Mouse (Mus musculus) intestine, postnatal 0 days (tissue): ENCODE results near the gene Prr5. TPM values are rescaled to one million over a fixed set of nuclear protein-coding genes. Genes with fewer than 3 reads are reported as not detected.

Source experiments
- ATAC-seq: fragments of 200-750 bp; cut with Nextera tagmentation; 2 replicates; pipeline ENCODE4 v1.8.0; 2017; ENCODE audit warnings: mild to moderate bottlenecking, moderate TSS enrichment, moderate library complexity
- H3K27ac ChIP-seq: fragments of 300-500 bp; sonication (generic); 2 replicates; pipeline ENCODE4 v1.5.1; 2014; ENCODE audit warnings: mild to moderate bottlenecking, low read depth, low read length, moderate library complexity
- H3K27me3 ChIP-seq: fragments of 300-500 bp; sonication (generic); replicated peaks from 2 replicates; pipeline ENCODE4 v1.6.1; 2014; ENCODE audit warnings: low read length, mixed read lengths; ENCODE audit not compliant: control insufficient read depth, insufficient read depth
- H3K36me3 ChIP-seq: fragments of 300-500 bp; sonication (generic); 2 replicates; pipeline ENCODE4 v1.6.1; 2014; ENCODE audit warnings: mild to moderate bottlenecking, moderate library complexity; ENCODE audit not compliant: control insufficient read depth, insufficient read depth
- H3K4me1 ChIP-seq: fragments of 300-500 bp; sonication (generic); replicated peaks from 2 replicates; pipeline ENCODE4 v1.6.1; 2014; ENCODE audit warnings: antibody characterized with exemption, low read length, mixed read lengths; ENCODE audit not compliant: control insufficient read depth, insufficient read depth
- H3K4me2 ChIP-seq: fragments of 300-500 bp; sonication (generic); replicated peaks from 2 replicates; pipeline ENCODE4 v1.6.1; 2014; ENCODE audit warnings: low read depth, mild to moderate bottlenecking, moderate library complexity
- H3K4me3 ChIP-seq: fragments of 300-500 bp; sonication (generic); 2 replicates; pipeline ENCODE4 v1.5.1; 2014; ENCODE audit warnings: low read depth, low read length
- H3K9ac ChIP-seq: fragments of 300-500 bp; sonication (generic); 2 replicates; pipeline ENCODE4 v1.6.1; 2014; ENCODE audit warnings: mild to moderate bottlenecking, low read depth, low read length
- H3K9me3 ChIP-seq: fragments of 300-500 bp; sonication (generic); 2 replicates; pipeline ENCODE4 v1.6.1; 2016; ENCODE audit warnings: mixed run types; ENCODE audit not compliant: control insufficient read depth
- CTCF ChIP-seq: sonication (generic); IDR thresholded peaks from 2 replicates; pipeline ENCODE4 v1.5.1; 2016; ENCODE audit warnings: low read depth, mild to moderate bottlenecking, control low read depth, antibody characterized with exemption, moderate library complexity
- WGBS: fragments of 180-500 bp; shearing (Covaris S2); extraction: QIAGEN DNeasy Blood & Tissue Kit; methylation state at CpG from one replicate; pipeline ENCODE4 v1.1.7; 2014; 5-methylcytosine and 5-hydroxymethylcytosine counted together
- polyA plus RNA-seq: library from polyadenylated mRNA; unstranded; fragments of >200 nt; fragmentation: Nextera tagmentation; extraction: Ambion mirVana; gene quantifications from 2 replicates; pipeline ENCODE4 v1.2.1, GENCODE M21; 2015

Prr5 gene
- polyA plus RNA-seq, 1 experiment from 2014 or later, result 68.5 TPM

GRCm38 (mm10) chr15:84674329-84675067 lies 5.1 kb downstream of the Prr5 start:
- H3K4me1 ChIP-seq, result peaks cover 15% of the 10 kb centered on the region
- peak overlapping the region; percentile 90 for H3K27ac ChIP-seq
- peak overlapping the region; percentile 26 for H3K4me3 ChIP-seq
- no peaks in the 10 kb centered on the region for H3K27me3 ChIP-seq
- H3K36me3 ChIP-seq, result no peaks in the 10 kb centered on the region; the same call in 1 of the 2 replicates
- peak overlapping the region; percentile 13 for H3K9ac ChIP-seq
- H3K4me2 ChIP-seq, result peak overlapping the region; percentile 58
- WGBS, result 41% methylated on average over 11 of the region's 11 CpGs
- TF ChIP-seq CTCF, result peak; percentile 48
- H3K9me3 ChIP-seq, result no peaks in the 10 kb centered on the region
- ATAC-seq, result no peak

DNA sequence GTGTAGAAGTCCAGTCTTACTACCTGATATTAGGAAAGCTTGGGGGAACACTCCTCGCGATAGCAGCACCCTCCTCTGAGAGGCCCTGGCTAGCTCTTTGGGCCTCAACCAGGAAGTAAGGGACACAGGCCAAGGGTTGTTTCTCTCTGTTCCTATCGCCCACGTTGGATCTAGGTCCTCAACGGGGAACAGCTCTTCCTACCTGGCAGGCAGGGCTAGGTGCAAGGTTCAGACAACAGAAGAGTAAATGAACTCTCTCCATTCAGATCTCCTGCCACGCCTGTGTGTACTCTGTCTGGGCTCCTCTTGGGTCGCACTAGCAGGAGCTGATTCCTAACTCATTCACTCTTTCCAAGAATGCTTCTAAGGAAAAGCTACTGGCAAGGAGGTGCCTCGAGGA lies 5.9 kb downstream of the Prr5 start:
- no peaks in the 10 kb centered on the region; the same call in 1 of the 2 replicates for H3K36me3 ChIP-seq
- H3K4me1 ChIP-seq, result peaks cover 15% of the 10 kb centered on the region
- peak overlapping the region; percentile 98 for H3K27ac ChIP-seq
- H3K9ac ChIP-seq, result peak overlapping the region; percentile 51; the same call in 1 of the 2 replicates
- no peaks in the 10 kb centered on the region for H3K27me3 ChIP-seq
- TF ChIP-seq CTCF, result no peak
- 24% methylated on average over 8 of the region's 8 CpGs for WGBS
- H3K9me3 ChIP-seq, result no peaks in the 10 kb centered on the region
- H3K4me3 ChIP-seq, result no peak overlapping the region
- peak; percentile 90 for ATAC-seq
- H3K4me2 ChIP-seq, result peak overlapping the region; percentile 58

DNA sequence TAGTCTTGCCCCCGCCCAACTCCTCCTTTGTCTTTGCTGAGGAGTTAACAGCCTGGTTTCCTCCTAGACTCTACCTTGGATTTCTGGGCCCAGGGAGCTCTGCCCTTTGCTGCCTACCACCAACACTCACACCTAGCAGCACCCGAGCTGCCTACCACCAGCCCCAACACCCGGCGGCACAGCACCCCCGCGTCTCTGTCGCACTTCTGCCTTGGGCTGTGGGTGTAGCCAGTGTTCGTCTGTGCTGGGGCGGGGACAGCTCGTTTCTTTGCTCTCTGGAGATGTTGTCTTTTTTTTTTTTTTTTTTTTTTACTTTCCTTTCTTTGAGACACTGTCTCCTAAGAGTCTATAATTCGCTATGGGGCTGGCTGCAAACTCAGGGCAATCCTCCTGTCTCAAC lies 8.5 kb downstream of the Prr5 start:
- 28% methylated on average over 11 of the region's 11 CpGs for WGBS

DNA sequence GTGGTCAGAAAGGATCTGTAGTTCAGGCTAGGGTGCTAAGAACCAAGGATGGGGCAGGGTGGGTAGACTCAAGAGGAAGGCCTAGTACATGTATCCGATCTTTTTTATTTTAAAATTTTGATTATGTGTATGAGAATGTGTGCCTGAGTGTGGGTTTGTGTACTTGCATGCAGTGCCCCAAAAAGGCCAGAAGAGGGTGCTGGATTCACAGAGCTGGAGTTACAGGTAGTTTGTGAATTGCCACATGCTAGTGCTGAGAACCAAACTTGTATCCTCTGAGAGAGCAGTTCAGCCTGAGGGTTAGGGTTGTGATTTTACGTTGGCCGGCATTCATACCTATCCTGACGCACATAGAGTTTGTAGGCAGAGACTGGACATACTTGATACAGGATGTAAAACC lies 9.7 kb downstream of the Prr5 start:
- peak; percentile 81 for TF ChIP-seq CTCF
- 93% methylated on average over 4 of the region's 4 CpGs for WGBS
- peaks cover 7% of the 10 kb centered on the region for H3K4me1 ChIP-seq
- no peaks in the 10 kb centered on the region for H3K27me3 ChIP-seq
- no peaks in the 10 kb centered on the region for H3K36me3 ChIP-seq
- ATAC-seq, result no peak
- no peak overlapping the region for H3K4me3 ChIP-seq
- peak overlapping the region; percentile 31; the same call in 1 of the 2 replicates for H3K27ac ChIP-seq
- H3K4me2 ChIP-seq, result no peak overlapping the region
- no peak overlapping the region for H3K9ac ChIP-seq
- H3K9me3 ChIP-seq, result no peaks in the 10 kb centered on the region

More for the DNA sequence above, 8.5 kb downstream of the Prr5 start:
- no peaks in the 10 kb centered on the region for H3K9me3 ChIP-seq
- peaks cover 7% of the 10 kb centered on the region for H3K4me1 ChIP-seq
- no peak for ATAC-seq
- no peaks in the 10 kb centered on the region for H3K27me3 ChIP-seq
- no peak overlapping the region for H3K4me3 ChIP-seq
- no peak overlapping the region; the same call in 1 of the 2 replicates for H3K4me2 ChIP-seq
- no peak for TF ChIP-seq CTCF
- peak overlapping the region; percentile 98 for H3K27ac ChIP-seq
- no peak overlapping the region for H3K9ac ChIP-seq
- H3K36me3 ChIP-seq, result no peaks in the 10 kb centered on the region

DNA sequence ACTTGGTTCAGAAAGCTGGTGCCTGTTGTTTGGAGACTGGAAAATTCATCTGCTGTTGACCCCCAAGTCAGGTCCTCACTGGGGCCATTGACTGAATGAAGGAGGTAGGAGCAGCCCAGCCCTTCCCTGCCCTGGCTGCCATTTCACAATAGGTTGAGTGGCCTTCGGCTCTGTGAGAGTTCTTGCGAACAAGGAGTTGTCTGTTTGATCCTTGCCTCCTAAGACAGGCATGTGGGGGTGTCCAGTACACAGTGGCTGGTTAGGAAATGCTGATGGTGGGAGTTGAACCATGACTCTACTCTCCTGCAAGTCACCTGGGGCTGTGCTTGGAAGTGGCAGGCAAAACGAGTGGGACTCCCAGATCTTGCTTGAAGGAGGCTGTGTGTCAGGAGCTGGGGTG lies 10.4 kb downstream of the Prr5 start:
- no peak for TF ChIP-seq CTCF
- Histone ChIP-seq H3K9ac (no peak overlapping the region), H3K36me3 (no peaks in the 10 kb centered on the region), H3K9me3 (no peaks in the 10 kb centered on the region), H3K4me3 (no peak overlapping the region), H3K27me3 (no peaks in the 10 kb centered on the region), H3K4me2 (no peak overlapping the region), H3K27ac (peak overlapping the region; percentile 94), H3K4me1 (peaks cover 7% of the 10 kb centered on the region)
- WGBS, result 45% methylated on average over 3 of the region's 3 CpGs
- ATAC-seq, result no peak

- no peak for TF ChIP-seq CTCF
- H3K27me3 ChIP-seq, result no peaks in the 10 kb centered on the region
- peak overlapping the region; percentile 81 for H3K4me2 ChIP-seq
- peak overlapping the region; percentile 82 for H3K4me3 ChIP-seq
- peak overlapping the region; percentile 94 for H3K27ac ChIP-seq
- 1% methylated on average over 48 of the region's 77 CpGs for WGBS
- ATAC-seq, result peak; percentile 80
- H3K36me3 ChIP-seq, result no peaks in the 10 kb centered on the region; the same call in 1 of the 2 replicates
- H3K9ac ChIP-seq, result peak overlapping the region; percentile 96
- H3K9me3 ChIP-seq, result no peaks in the 10 kb centered on the region
- H3K4me1 ChIP-seq, result peaks cover 12% of the 10 kb centered on the region
These were observed 11.4 kb downstream of the Prr5 start for GRCm38 (mm10) chr15:84680545-84681454.
